Mouse (Mus musculus): Measurements from ENCODE around the gene Ddx42. TPM values are rescaled to one million over a fixed set of nuclear protein-coding genes. Genes with fewer than 3 reads are reported as not detected.

Gene Ddx42
- polyA plus RNA-seq, 1 experiment from 2014 or later = 70.0 TPM

DNA sequence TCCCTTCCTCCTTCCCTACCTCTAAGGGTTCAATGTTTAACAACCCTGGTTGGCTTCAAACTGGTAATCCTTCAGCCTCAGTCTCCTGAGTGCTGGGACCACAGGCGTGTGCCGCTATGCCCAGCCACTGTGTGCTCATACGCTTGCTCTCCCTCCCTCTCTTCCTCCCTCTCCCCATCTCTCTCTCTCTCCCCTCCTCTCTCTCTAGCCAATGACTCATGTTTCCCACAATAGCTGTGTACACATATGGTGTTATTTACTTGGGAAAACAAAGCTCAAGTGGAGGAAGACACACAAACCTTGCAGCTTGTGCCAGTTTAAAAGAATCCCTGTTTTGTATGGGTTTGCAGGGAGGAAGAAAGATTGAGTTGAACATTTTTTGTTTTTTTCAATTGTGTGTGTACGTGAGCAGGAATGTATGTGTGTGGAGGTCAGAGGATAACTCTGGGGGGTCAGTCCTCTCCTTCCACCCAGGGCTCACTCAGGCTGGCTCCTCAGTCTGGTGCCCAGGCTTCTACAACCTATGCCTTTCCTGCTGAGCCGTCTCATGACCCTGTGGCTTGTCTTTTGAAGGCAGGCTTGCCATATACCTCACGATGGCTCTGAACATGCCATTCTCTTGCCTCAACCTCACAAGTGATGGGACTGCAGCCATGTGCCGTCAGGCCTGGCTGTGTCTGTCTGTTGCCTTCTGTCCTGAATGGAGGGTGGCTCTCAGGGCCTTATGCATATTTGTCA is 36.8 kb upstream of the Ddx42 start:
- H3K9me3 ChIP-seq (replicated peaks; ENCODE audit: control insufficient read depth, low read length) = no peaks in the 10 kb centered on the region
- no peak overlapping the region for H3K9ac ChIP-seq (ENCODE audit: low read length)
- no peak overlapping the region for H3K4me3 ChIP-seq (replicated peaks; ENCODE audit: low read length)
- H3K27ac ChIP-seq (ENCODE audit: low read length) = no peak overlapping the region
- H3K36me3 ChIP-seq (ENCODE audit: control insufficient read depth, insufficient read depth, low read length) = no peaks in the 10 kb centered on the region
- H3K27me3 ChIP-seq (ENCODE audit: control insufficient read depth, insufficient read depth, low read length) = no peaks in the 10 kb centered on the region
- 64% methylated on average over 7 of the region's 7 CpGs for WGBS
- ATAC-seq (ENCODE audit: insufficient read depth, low FRiP score) = no peak
- H3K4me2 ChIP-seq (ENCODE audit: low read depth, low read length) = no peak overlapping the region
- H3K4me1 ChIP-seq (ENCODE audit: control insufficient read depth, insufficient read depth, low read length) = no peaks in the 10 kb centered on the region; the same call in 1 of the 2 replicates

DNA sequence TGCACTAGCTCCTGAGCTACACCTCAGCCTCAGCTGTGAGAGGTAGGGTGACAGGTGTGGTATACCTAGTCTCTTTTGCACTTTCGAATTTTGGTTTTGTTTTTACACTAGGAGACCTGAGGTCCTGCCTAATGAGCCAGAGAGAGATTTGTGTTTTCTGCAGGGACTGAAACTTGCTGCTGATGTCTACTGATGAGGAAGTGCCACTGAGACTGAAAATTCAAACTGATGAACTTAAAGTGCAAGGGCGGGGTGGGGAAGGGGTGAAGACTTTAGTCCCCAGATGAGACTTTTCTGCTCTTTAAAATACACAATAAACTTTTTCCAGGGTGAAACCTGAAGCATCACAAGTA is 36.3 kb upstream of the Ddx42 start:
- no peak overlapping the region for H3K4me3 ChIP-seq (replicated peaks; ENCODE audit: low read length)
- no peak overlapping the region for H3K27ac ChIP-seq (ENCODE audit: low read length)
- no peak for ATAC-seq (ENCODE audit: insufficient read depth, low FRiP score)
- H3K36me3 ChIP-seq (ENCODE audit: control insufficient read depth, insufficient read depth, low read length) = no peaks in the 10 kb centered on the region
- 84% methylated on average over 2 of the region's 2 CpGs for WGBS
- no peak overlapping the region for H3K9ac ChIP-seq (ENCODE audit: low read length)
- no peaks in the 10 kb centered on the region; the same call in 1 of the 2 replicates for H3K4me1 ChIP-seq (ENCODE audit: control insufficient read depth, insufficient read depth, low read length)
- H3K4me2 ChIP-seq (ENCODE audit: low read depth, low read length) = no peak overlapping the region
- no peaks in the 10 kb centered on the region for H3K9me3 ChIP-seq (replicated peaks; ENCODE audit: control insufficient read depth, low read length)
- no peaks in the 10 kb centered on the region for H3K27me3 ChIP-seq (ENCODE audit: control insufficient read depth, insufficient read depth, low read length)

DNA sequence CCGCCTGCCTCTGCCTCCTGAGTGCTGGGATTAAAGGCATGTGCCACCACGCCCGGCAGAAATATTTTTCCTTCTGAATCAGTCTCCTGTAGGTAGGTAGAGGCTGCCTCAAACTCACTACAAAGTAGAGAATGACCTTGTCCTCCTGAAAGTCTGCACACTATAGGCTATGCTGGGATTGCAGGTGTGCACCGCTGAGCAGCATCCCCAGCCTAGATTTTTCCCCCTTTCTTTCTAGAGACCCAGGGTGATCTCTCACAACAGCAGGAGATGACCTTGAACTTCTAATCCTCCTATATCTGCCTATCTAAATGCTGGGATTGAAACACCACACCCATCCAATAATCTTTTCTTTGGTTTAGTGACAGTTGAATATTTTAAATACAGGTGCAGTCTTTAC is 29.4 kb upstream of the Ddx42 start:
- Histone ChIP-seq H3K27ac (ENCODE audit: low read length) (no peak overlapping the region), H3K36me3 (ENCODE audit: control insufficient read depth, insufficient read depth, low read length) (no peaks in the 10 kb centered on the region), H3K4me2 (ENCODE audit: low read depth, low read length) (no peak overlapping the region), H3K9ac (ENCODE audit: low read length) (no peak overlapping the region), H3K4me1 (ENCODE audit: control insufficient read depth, insufficient read depth, low read length) (0 out of 2 replicates have a peak, but pooled peaks cover under 1% of the 10 kb centered on the region), H3K4me3 (replicated peaks; ENCODE audit: low read length) (no peak overlapping the region), H3K9me3 (replicated peaks; ENCODE audit: control insufficient read depth, low read length) (no peaks in the 10 kb centered on the region), H3K27me3 (ENCODE audit: control insufficient read depth, insufficient read depth, low read length) (no peaks in the 10 kb centered on the region)
- no peak for ATAC-seq (ENCODE audit: insufficient read depth, low FRiP score)
- 95% methylated on average over 4 of the region's 4 CpGs for WGBS

DNA sequence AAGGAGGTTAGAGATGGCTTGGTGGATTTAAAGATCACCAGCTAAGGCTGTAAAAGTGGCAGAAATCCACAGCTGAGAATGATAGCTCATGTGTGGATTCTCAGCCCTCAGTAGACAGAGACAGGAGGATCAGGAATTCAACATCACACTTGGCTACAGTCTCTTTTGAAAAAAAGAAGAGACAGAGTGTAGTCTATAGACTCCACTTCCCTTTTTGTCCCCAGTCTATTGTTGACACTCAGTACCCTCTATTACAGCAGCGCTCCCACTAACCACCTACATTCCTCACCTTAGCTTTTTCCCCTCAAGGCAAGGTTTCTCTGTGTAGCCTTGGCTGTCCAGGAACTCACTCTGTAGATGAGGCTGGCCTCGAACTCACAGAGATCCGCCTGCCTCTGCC is 25.0 kb upstream of the Ddx42 start:
- Histone ChIP-seq H3K27me3 (ENCODE audit: control insufficient read depth, insufficient read depth, low read length) (no peaks in the 10 kb centered on the region), H3K27ac (ENCODE audit: low read length) (no peak overlapping the region), H3K9ac (ENCODE audit: low read length) (no peak overlapping the region), H3K9me3 (replicated peaks; ENCODE audit: control insufficient read depth, low read length) (no peaks in the 10 kb centered on the region), H3K36me3 (ENCODE audit: control insufficient read depth, insufficient read depth, low read length) (no peaks in the 10 kb centered on the region), H3K4me2 (ENCODE audit: low read depth, low read length) (no peak overlapping the region), H3K4me3 (replicated peaks; ENCODE audit: low read length) (no peak overlapping the region), H3K4me1 (ENCODE audit: control insufficient read depth, insufficient read depth, low read length) (peaks cover 5% of the 10 kb centered on the region; the same call in 1 of the 2 replicates)
- no peak for ATAC-seq (ENCODE audit: insufficient read depth, low FRiP score)
- WGBS = 98% methylated on average over 3 of the region's 3 CpGs

DNA sequence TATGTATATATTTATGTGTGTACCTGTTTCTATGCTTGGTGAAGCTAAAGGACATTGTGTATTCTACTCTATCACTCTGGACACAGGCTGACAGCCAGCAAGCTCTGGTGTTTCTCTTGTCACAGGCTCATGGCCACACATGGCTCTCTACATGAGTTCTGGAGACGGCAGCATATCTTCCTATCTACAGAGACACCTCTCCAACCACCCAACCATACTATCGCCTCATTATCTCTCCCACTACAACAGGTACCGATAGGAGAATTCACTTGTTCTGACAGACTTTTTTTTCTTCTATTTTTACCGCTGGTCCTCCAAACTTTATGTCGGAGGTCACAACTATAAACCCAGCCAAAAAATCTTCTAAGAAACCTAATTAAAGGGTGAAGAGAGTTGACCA is 24.5 kb upstream of the Ddx42 start:
- no peaks in the 10 kb centered on the region for H3K27me3 ChIP-seq (ENCODE audit: control insufficient read depth, insufficient read depth, low read length)
- H3K4me3 ChIP-seq (replicated peaks; ENCODE audit: low read length) = peak overlapping the region; percentile 85
- no peak overlapping the region for H3K27ac ChIP-seq (ENCODE audit: low read length)
- peaks cover 5% of the 10 kb centered on the region; the same call in 1 of the 2 replicates for H3K4me1 ChIP-seq (ENCODE audit: control insufficient read depth, insufficient read depth, low read length)
- no peaks in the 10 kb centered on the region for H3K36me3 ChIP-seq (ENCODE audit: control insufficient read depth, insufficient read depth, low read length)
- no peak for ATAC-seq (ENCODE audit: insufficient read depth, low FRiP score)
- H3K9me3 ChIP-seq (replicated peaks; ENCODE audit: control insufficient read depth, low read length) = no peaks in the 10 kb centered on the region
- no peak overlapping the region for H3K9ac ChIP-seq (ENCODE audit: low read length)
- 75% methylated on average over 5 of the region's 5 CpGs for WGBS
- peak overlapping the region; percentile 72 for H3K4me2 ChIP-seq (ENCODE audit: low read depth, low read length)

DNA sequence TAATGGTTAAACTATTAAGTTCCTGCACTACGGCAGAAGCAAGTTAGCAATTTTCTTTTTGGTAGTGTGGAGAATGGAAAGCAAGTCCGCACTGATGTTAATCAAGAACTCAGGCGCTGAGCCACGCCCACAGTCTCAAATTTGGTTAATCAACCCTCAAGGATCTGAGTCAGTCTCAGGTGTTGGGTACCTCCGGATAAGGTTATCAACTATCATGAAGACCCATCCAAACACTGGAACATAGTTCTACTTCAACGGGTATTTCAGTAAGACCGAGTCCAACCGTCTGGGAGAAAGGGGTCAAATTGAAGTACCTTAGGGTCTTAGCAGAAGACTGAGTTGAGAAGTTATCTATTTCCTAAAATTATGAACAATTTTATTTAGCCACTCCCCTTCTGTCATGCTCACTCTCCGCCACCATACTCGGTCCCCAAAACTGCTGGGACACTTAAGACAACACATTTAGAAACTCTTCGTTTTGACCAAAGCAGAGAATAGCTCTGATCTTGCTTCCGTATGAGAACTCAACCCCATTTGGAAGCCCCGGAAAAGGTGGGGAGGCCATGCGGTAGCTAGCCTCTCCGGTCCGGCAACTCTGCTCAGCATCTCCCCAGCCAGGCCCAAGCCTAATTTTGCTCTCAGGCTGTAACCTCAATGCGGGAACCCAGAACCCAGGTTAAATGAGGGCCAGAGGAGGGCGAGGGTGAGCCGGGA is 23.9 kb upstream of the Ddx42 start:
- Histone ChIP-seq H3K4me2 (ENCODE audit: low read depth, low read length) (peak overlapping the region; percentile 72), H3K9me3 (replicated peaks; ENCODE audit: control insufficient read depth, low read length) (no peaks in the 10 kb centered on the region), H3K27ac (ENCODE audit: low read length) (peak overlapping the region; percentile 91), H3K27me3 (ENCODE audit: control insufficient read depth, insufficient read depth, low read length) (no peaks in the 10 kb centered on the region), H3K4me1 (ENCODE audit: control insufficient read depth, insufficient read depth, low read length) (peaks cover 5% of the 10 kb centered on the region; the same call in 1 of the 2 replicates), H3K9ac (ENCODE audit: low read length) (peak overlapping the region; percentile 87), H3K36me3 (ENCODE audit: control insufficient read depth, insufficient read depth, low read length) (peaks cover 5% of the 10 kb centered on the region; the same call in 1 of the 2 replicates), H3K4me3 (replicated peaks; ENCODE audit: low read length) (peak overlapping the region; percentile 85)
- 8% methylated on average over 19 of the region's 19 CpGs for WGBS
- no peak for ATAC-seq (ENCODE audit: insufficient read depth, low FRiP score)

DNA sequence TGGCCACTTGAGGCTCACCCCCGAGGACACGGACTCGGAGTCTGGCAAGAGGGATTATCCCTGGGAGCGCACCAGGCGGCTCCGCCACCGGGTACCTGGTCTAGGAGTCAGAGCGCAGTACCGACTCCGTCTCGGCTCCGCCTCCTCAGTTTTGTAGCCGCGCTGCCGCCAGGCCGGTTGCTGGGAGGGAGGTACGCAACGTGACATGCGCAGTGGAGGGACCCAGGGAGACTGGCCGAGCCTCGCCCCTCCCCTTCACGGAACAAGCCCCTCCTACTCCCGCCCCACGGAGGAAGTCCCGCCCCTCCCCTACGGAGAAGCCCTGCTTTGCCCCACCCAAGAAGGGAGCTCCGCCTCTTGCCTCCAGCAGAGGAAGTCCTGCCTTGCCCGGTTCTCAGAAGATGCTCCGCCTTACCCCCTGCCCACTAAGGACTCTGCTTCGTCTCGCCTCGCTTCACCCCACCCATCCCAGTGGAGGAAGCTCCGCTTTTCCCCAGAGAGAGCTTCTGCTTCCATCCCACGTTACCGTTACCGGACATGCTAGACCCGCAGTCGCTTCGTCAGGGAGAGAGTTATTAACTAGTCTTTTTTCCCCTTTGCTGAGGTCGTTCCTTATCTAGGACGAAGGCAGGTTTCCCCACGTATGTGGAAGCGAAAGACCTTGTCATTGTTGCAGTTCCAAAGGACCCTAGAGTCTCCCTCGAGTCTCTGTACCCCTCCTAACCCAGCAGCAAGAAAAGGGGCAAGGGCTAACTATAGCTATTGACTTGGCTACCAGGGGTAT is 23.2 kb upstream of the Ddx42 start:
- Histone ChIP-seq H3K4me2 (ENCODE audit: low read depth, low read length) (peak overlapping the region; percentile 72), H3K27me3 (ENCODE audit: control insufficient read depth, insufficient read depth, low read length) (no peaks in the 10 kb centered on the region), H3K9ac (ENCODE audit: low read length) (peak overlapping the region; percentile 87), H3K9me3 (replicated peaks; ENCODE audit: control insufficient read depth, low read length) (no peaks in the 10 kb centered on the region), H3K4me3 (replicated peaks; ENCODE audit: low read length) (peak overlapping the region; percentile 85), H3K36me3 (ENCODE audit: control insufficient read depth, insufficient read depth, low read length) (peaks cover 10% of the 10 kb centered on the region; the same call in 1 of the 2 replicates), H3K4me1 (ENCODE audit: control insufficient read depth, insufficient read depth, low read length) (peaks cover 5% of the 10 kb centered on the region; the same call in 1 of the 2 replicates), H3K27ac (ENCODE audit: low read length) (peak overlapping the region; percentile 91)
- peak; percentile 98 for ATAC-seq (ENCODE audit: insufficient read depth, low FRiP score)
- under 1% methylated on average over 43 of the region's 44 CpGs for WGBS

DNA sequence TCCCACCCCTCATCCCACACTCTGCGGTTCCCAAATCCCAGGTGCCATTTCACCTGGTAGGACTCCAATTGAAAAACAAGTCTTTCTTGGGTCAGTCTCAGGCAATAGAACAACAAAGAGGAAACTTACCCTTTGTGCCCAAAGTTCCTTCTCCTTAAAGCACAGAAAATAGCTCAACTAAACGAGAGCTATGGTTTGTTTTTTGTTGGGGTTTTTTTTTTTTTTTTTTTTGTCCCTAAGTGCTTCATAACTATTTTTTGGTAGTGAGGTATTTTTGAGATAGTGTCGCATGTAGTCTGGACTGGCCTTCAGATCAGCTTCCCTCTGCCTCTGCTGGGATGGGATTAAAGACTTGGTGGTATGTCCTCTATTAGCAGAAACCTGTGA is 22.6 kb upstream of the Ddx42 start:
- Histone ChIP-seq H3K4me2 (ENCODE audit: low read depth, low read length) (peak overlapping the region; percentile 72), H3K27ac (ENCODE audit: low read length) (peak overlapping the region; percentile 81), H3K9ac (ENCODE audit: low read length) (peak overlapping the region; percentile 78), H3K9me3 (replicated peaks; ENCODE audit: control insufficient read depth, low read length) (no peaks in the 10 kb centered on the region), H3K36me3 (ENCODE audit: control insufficient read depth, insufficient read depth, low read length) (peaks cover 10% of the 10 kb centered on the region; the same call in 1 of the 2 replicates), H3K4me1 (ENCODE audit: control insufficient read depth, insufficient read depth, low read length) (peaks cover 5% of the 10 kb centered on the region; the same call in 1 of the 2 replicates), H3K27me3 (ENCODE audit: control insufficient read depth, insufficient read depth, low read length) (no peaks in the 10 kb centered on the region), H3K4me3 (replicated peaks; ENCODE audit: low read length) (peak overlapping the region; percentile 85)
- no peak for ATAC-seq (ENCODE audit: insufficient read depth, low FRiP score)
- 30% methylated on average over 3 of the region's 3 CpGs for WGBS
